Mouse (Mus musculus) spleen, postnatal 10 days (tissue): Measurements from ENCODE around the gene Creb3.
A peak's percentile ranks its signal among the peaks of the same experiment; 100 is the strongest.

Source experiments
- DNase-seq, 2 experiments: peaks; one replicate each; pipeline ENCODE4 v3.0.0; 2021 to 2022; ENCODE audit warnings: low spot score in 2 of 2

The Creb3 gene

DNA sequence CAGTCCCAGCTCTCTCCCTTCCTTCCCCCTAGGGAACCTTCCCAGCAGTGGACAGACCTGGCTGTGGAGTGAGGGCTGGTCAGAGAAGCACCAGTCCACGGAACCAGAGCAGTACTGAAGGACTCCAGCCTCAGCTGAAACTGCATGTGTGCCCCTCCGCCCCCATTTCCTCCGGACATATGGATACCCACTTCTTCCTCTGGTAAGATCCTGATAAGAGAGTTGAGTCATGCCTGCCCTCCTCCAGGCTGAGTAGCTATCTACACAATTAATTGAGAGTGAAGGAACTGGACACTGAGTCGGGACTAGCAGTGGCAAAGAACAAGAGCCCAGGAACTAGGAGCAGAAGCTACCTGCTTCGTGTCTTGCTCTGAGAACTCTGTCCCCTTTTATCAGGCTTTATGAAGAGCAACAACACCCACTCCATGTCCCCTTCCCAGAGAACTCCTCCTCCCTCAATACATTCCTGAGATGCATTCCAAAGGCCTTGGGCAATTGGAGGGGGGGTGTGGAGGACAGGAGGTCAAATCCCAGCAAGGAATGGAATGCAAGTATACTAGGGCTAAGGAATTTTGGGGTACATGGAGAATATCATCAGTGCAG is 4.0 kb upstream of the Creb3 start:
- DNase-seq, result peak in 1 of 2 experiments; percentile 18

DNA sequence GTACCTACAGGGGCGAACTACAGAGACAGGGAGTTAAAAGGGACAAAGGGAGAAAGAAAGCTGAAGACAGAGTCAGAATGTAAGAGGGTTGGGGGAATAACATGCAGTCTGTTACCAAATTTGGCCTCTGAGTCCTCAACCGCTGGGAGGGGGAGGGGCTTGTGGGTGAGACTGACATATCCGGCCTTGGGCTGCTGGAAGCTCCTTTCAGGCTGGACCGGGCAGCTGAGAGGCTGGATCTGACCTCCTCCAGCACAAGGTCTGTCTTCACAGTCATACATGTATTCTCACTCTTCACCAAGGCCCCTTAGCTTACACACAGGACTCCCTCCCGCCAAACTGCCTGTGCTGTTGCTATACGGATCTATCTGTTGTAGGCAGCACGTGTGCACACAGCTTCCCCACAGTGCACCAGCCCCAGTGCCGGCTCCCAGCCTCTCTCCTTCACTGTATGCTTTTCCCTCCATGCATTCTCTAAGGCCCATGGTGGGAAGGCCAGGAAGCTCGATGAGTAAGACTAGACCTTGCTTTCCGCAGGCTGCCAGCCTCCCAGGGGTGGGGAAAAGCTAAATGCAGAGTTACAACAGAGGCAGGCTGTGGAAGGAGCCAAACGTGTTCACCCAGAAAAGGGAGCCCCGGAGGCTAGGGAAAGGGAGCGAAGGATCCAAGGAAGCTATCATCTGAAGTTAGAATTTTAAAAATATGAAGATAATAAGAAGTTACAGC is 3.3 kb upstream of the Creb3 start:
- peak; percentile 50 to 81 for DNase-seq

DNA sequence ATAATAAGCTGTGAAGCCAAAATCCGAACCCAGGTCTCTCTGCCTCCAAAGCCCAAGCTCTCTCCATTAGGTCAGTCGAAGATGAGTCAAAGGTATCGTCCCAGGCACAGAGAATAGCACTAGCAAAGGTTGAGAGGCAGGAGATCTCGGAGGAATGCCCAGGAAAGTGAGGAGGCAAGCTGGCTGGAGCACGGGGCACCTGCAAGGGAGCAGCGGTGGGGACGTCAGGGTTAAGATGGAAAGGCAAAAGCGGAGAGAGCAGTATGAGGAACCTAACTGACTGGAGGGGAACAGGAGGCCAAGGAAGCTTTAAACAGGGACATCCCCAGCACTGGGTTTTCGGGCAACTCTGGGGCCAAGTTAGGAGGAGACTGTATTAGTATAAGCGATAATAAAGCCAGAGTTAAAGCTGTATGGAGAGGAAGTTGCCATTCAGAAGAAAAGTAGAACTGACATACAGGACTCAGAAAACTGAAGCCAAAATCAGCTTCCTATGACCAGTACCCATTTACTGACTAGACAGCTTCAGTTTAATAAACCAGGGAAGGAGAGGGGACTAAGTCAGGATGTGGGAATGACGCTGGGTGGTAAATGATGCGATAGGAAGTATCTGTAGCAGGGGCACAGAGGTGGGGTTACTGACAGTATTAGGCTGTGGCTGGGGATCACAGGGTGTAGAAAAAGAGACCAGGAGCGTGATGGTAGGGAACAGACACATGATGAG is 2.5 kb upstream of the Creb3 start:
- DNase-seq, result peak; percentile 36 to 48

DNA sequence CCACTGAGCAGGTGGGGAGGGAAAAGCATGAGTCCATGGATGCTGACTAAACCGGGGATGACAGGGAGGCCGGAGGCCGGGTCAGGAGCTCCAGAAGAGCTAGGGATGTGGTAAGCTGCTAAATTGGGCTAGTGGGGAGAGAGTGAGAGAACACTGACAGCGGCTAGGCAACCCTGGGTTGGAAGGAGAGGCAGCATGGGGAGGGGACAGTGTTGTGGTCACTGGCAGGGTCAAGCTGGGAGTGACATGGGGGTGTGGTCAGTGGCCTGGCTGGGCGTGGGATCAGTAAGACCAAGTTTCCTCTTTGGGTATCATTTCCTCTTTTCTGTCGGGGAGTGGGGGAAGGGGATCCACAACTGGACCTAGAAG is 1.9 kb upstream of the Creb3 start:
- DNase-seq, result peak; percentile 58

GRCm38 (mm10) chr4:43560976-43561375 is 1.2 kb upstream of the Creb3 start:
- DNase-seq, result peak in 1 of 2 experiments; percentile 57

DNA sequence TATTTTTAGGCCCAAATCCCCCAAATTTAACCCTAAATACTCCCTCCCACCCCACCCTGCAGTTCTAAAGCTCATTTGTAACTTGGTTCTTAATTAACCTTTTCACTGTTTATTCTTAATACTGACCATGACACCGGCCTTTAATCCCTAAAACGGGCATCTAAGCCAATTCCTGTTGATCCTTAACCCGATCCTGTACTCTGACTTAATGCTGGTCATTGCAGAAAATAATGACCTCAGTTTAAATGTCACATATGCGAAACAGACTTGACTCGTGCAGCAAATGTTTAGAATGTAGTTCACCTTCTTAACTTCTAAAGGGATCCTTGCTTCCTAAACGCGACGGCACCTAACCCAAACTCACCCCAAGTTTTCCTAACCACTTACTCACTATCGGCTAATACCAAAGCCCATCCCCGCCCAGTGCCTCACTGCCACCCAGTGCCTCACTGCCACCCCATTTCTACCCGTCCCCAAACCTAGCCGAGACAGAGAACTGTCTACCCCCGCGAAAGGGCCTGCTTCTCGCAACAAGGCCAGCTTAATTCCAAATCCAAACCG is 616 bp upstream of the Creb3 start:
- DNase-seq, result no peak

DNA sequence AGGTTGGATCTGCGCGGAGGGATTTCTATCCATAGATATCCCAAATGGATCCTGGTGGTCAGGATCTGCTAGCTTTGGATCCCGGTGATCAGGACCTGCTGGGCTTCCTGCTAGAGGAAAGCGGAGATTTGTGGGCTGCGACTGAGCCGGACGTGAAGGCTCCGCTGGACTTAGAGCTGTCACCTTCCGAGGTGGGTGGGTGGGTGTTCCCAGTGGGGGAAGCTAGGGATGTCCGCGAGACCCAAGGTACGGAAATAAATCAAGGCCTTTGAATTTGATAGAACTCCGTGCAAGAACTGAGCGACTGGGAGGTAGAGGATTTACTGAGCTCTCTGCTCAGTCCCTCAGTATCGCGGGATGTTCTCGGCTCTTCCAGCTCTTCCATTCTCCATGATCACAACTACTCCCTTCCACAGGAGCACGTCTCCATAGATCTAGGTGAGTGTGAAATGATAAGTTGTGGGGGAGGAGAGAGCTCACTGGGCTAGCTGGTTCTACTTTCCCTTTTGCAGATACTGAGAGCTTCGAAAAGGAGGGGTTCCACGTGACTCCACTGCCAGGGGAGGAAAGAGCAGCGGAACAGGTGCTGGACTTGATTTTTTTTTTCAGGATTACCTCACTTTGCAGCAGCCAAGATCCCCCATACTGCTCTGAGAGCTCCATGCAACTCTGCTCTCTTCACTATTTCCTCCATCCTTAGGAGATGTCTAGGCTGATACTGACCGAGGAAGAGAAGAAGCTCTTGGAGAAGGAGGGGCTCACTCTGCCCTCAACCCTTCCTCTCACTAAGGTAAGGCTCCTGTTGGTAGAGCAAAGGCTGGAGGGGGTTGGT is 853 bp downstream of the Creb3 start:
- DNase-seq, result no peak

GRCm38 (mm10) chr4:43563601-43563875 is 1.4 kb downstream of the Creb3 start:
- DNase-seq, result no peak

- DNase-seq, result no peak
Measured at GRCm38 (mm10) chr4:43564231-43564630, 2.1 kb downstream of the Creb3 start.

- no peak for DNase-seq
Measured at GRCm38 (mm10) chr4:43567140-43567539, 5.0 kb downstream of the Creb3 start.

GRCm38 (mm10) chr4:43571395-43572045 is 9.4 kb downstream of the Creb3 start:
- no peak for DNase-seq

DNA sequence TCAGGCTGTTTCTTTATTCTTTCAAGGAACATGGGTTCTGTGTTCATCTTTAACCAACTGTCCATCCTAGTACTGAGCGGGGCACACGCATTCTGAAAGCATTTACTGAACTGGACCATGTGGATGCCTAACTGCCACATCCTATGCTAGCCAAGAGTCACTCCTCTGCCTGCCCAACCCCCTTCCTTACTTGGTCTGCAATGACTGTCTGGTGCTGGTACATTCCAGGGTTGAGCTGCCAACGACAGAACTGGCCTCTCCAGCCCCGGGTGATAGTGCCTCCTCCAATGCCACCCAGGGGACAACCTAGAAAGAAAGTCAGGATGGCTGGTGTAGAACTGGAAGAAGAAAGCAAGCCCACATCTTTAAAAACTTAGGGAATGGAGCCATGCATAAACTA is 11.4 kb downstream of the Creb3 start:
- no peak for DNase-seq

GRCm38 (mm10) chr4:43575356-43575755 is 13.2 kb downstream of the Creb3 start:
- DNase-seq, result no peak

GRCm38 (mm10) chr4:43577237-43577881 is 15.2 kb downstream of the Creb3 start:
- no peak for DNase-seq

- DNase-seq, result peak; percentile 93
Measured at GRCm38 (mm10) chr4:43578376-43579204, 16.5 kb downstream of the Creb3 start, which contains the start of the genes Rgp1 and Gba2. TSS of gene Rgp1 (plus strand) at chr4:43578715. TSS of gene Gba2 (minus strand) at chr4:43578873.

GRCm38 (mm10) chr4:43579256-43579655 is 17.1 kb downstream of the Creb3 start:
- DNase-seq, result no peak

GRCm38 (mm10) chr4:43579731-43580130 is 17.6 kb downstream of the Creb3 start:
- no peak for DNase-seq

GRCm38 (mm10) chr4:43580721-43581120 is 18.6 kb downstream of the Creb3 start:
- DNase-seq, result no peak

GRCm38 (mm10) chr4:43581381-43581780 is 19.2 kb downstream of the Creb3 start:
- no peak for DNase-seq

DNA sequence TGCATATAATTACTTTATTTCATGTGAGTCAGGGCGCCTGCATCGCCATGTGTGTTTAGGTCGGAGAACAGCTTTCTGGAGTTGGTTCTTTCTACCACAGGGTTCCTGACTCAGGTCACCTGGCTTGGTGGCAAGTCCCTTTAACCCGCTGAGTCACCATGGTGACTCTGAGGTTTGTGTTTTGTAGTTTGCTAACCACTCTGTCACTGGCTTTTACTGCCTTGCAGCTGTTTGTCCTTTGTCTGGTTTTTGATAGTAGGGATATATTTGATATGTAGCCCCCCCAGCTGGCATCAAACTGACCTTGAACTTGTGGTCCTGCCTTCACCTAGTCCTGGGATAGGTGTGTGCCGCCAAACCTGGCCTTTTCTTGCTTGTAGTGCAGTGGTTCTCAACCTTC is 20.1 kb downstream of the Creb3 start:
- DNase-seq, result no peak
